Mouse (Mus musculus) G1E (cell line): ENCODE results near the gene Ythdf1.

ENCODE experiments used
- CTCF ChIP-seq: IDR thresholded peaks from 2 replicates; pipeline ENCODE4 v1.5.1; 2012; ENCODE audit warnings: low read depth, low read length, inconsistent platforms, mixed read lengths
- GATA1 ChIP-seq: IDR thresholded peaks from 2 replicates; pipeline ENCODE4 v1.6.1; 2012; ENCODE audit warnings: borderline replicate concordance, low read length, inconsistent platforms, mixed read lengths

DNA sequence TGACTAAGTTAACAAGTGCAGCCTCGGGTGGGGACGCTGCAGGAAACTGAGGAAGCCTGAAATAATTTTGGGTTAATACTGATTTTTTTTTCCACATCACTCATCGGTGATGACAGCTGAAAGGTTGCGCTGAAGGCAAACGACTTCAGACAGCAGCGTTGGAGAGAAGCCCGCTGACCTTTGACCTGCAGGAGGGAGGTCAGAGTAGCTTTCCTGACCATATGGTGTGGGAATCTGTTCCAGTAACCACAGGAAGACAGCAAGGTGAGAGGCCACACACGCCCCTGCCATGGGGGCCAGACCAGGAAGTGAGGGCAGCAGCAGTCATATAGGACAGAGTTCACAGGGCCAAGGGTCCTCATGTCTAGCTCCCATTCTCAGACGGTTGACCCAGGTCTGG, 39.5 kb downstream of the Ythdf1 start:
- no peak for TF ChIP-seq CTCF
- no peak for TF ChIP-seq GATA1
